14 mouse cellular contexts compared by ENCODE assay signal in the genomic region with DNA sequence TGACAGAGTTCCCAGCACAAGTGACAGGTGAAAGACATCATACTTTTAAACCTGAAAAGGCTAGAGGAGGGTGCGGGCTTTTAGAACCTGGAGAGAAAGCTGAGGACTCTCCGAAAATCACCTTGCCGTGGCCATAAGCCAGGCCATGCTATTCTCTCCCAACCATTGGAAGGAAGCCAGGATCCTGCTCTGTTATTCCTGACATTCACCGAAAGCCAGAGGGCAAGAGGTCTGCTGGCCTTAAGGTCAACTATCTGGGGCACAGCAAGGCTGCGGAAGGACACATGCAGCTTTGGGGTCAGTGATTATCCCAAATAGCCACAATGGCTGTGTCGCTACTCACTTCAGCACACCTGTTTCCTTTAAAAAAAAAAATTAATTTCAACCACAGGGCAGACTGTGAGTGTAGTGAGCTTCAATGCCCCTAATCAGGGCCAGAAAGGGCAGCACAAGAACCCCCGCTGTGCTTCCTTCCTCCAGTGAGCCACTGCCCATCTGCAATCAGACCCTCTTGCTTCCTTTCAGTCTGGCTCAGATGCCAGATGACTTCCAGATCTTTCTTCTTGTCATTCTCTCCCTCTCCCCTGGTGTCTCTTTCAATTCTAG. TPM values are rescaled to one million over a fixed set of nuclear protein-coding genes. Genes with fewer than 3 reads are reported as not detected.
DNase-seq lines count a peak whose midpoint lies in the region; ATAC-seq lines count a peak whose summit lies in the region.
"Had no signal": no experiment of that assay in that cellular context is flagged by ENCODE, and none has a peak within 500 bp of the region (broad histone marks: within the 10 kb centered on the region; RNA-seq: fewer than 3 reads in every experiment).

No protein-coding gene starts in this region.

- no peaks in the 10 kb centered on the region for H3K9me3 ChIP-seq in neural tube, embryonic 13.5 days
- no peaks in the 10 kb centered on the region for H3K9me3 ChIP-seq in limb, embryonic 13.5 days
- H3K9me3 ChIP-seq: G1E; neural tube, embryonic 12.5 days had no signal

- H3K27ac ChIP-seq in neural tube, embryonic 13.5 days (replicated peaks), result peak overlapping the region; percentile 74
- no peak overlapping the region for H3K27ac ChIP-seq in limb, embryonic 13.5 days
- H3K27ac ChIP-seq: neural tube, embryonic 12.5 days had no signal

- 62% methylated on average over 7 of the region's 7 CpGs for WGBS in neural tube, embryonic 13.5 days
- 23% methylated on average over 7 of the region's 7 CpGs for WGBS in limb, embryonic 13.5 days

- no peak for ATAC-seq in neural tube, embryonic 13.5 days (ENCODE audit: low read depth)
- ATAC-seq in limb, embryonic 13.5 days (ENCODE audit: low FRiP score, low read depth), result no peak
- no peak for ATAC-seq in erythroblast, adult 5-6 weeks (replicated peaks; ENCODE audit: low FRiP score, poor library complexity, severe bottlenecking)
- ATAC-seq in monocyte, adult 5-6 weeks (replicated peaks; ENCODE audit: insufficient number of reproducible peaks, low FRiP score, low TSS enrichment, poor library complexity, severe bottlenecking), result no peak

- H3K9ac ChIP-seq in neural tube, embryonic 13.5 days, result 0 out of 2 replicates have a peak overlapping the region, but pooled peaks have one; percentile 22
- 0 out of 2 replicates have a peak overlapping the region, but pooled peaks have one; percentile 5 for H3K9ac ChIP-seq in limb, embryonic 13.5 days
- H3K9ac ChIP-seq: neural tube, embryonic 12.5 days had no signal

- no peak overlapping the region for H3K4me3 ChIP-seq in neural tube, embryonic 13.5 days
- H3K4me3 ChIP-seq in limb, embryonic 13.5 days, result no peak overlapping the region
- H3K4me3 ChIP-seq: neural tube, embryonic 12.5 days had no signal

- DNase-seq in cerebellum, postnatal 14 days, result peak; percentile 48 to 57
- DNase-seq in cerebellum, adult 9-10 months, result no peak
- no peak for DNase-seq in neural tube, embryonic 10.5 days (ENCODE audit: extremely low spot score, low spot score)
- DNase-seq in yolk sac, embryonic 10.5 days (ENCODE audit: low spot score), result no peak
- DNase-seq: gastrocnemius, postnatal 36 days; heart, postnatal 14 days; kidney, adult 8-10 months; lung, postnatal 4 days had no signal

- no peaks in the 10 kb centered on the region for H3K27me3 ChIP-seq in neural tube, embryonic 13.5 days
- H3K27me3 ChIP-seq in limb, embryonic 13.5 days, result no peaks in the 10 kb centered on the region
- H3K27me3 ChIP-seq: neural tube, embryonic 12.5 days had no signal

- no peak overlapping the region for H3K4me2 ChIP-seq in neural tube, embryonic 13.5 days
- H3K4me2 ChIP-seq in limb, embryonic 13.5 days (replicated peaks), result no peak overlapping the region; the same call in 1 of the 2 replicates
- H3K4me2 ChIP-seq: neural tube, embryonic 12.5 days had no signal

- peaks cover 52% of the 10 kb centered on the region for H3K4me1 ChIP-seq in neural tube, embryonic 13.5 days (replicated peaks)
- H3K4me1 ChIP-seq in limb, embryonic 13.5 days, result peaks cover 70% of the 10 kb centered on the region

- H3K36me3 ChIP-seq in neural tube, embryonic 13.5 days, result no peaks in the 10 kb centered on the region
- H3K36me3 ChIP-seq in limb, embryonic 13.5 days, result no peaks in the 10 kb centered on the region; the same call in 1 of the 2 replicates
- H3K36me3 ChIP-seq: neural tube, embryonic 12.5 days had no signal

RNA-seq across cellular contexts. Expression of a gene that starts 23.3 kb away (rescaled TPM):
- 4,054 and 4,218 TPM in 2 replicates for polyA plus RNA-seq in neural tube, embryonic 13.5 days (2015; fragmentation: Nextera tagmentation; extraction: Ambion mirVana)
- polyA plus RNA-seq in limb, embryonic 13.5 days (2015; fragmentation: Nextera tagmentation; extraction: Ambion mirVana), result 993 and 1,087 TPM in 2 replicates
- not detected in 2 replicates for total RNA-seq in erythroblast, adult 5-6 weeks (2015; ENCODE audit: low replicate concordance)
- not detected in 2 replicates for total RNA-seq in erythroblast, adult 5-6 weeks (2017; ENCODE audit: low replicate concordance)
- total RNA-seq in monocyte, adult 5-6 weeks (2017), result 0.85 to 2.6 TPM in 2 of 3 replicates, not detected in the other
- total RNA-seq: G1E had no signal
- polyA plus RNA-seq: G1E had no signal

RNA-seq across cellular contexts. Expression of a gene that starts 34.5 kb away (rescaled TPM):
- 165 TPM in 2 replicates for polyA plus RNA-seq in neural tube, embryonic 13.5 days (2015; fragmentation: Nextera tagmentation; extraction: Ambion mirVana)
- 71.0 and 71.6 TPM in 2 replicates for polyA plus RNA-seq in limb, embryonic 13.5 days (2015; fragmentation: Nextera tagmentation; extraction: Ambion mirVana)
- total RNA-seq in erythroblast, adult 5-6 weeks (2015; ENCODE audit: low replicate concordance), result 6.9 and 11.5 TPM in 2 replicates
- total RNA-seq in erythroblast, adult 5-6 weeks (2017; ENCODE audit: low replicate concordance), result 3.0 and 3.5 TPM in 2 replicates
- total RNA-seq in monocyte, adult 5-6 weeks (2017), result 8.2 to 31.0 TPM (median 23.0 TPM) in 3 replicates

Comparison
In these comparisons a context has a peak if more than half of its experiments do, and no peak if none do; other contexts are left out.
1. DNase-seq: peak in cerebellum, postnatal 14 days (2 of 2); none in cerebellum, adult 9-10 months (single experiment), neural tube, embryonic 10.5 days (single experiment) and yolk sac, embryonic 10.5 days (single experiment).